Mouse (Mus musculus) limb, embryonic 11.5 days (tissue): ENCODE data around the gene Ppp4r4. TPM values are rescaled to one million over a fixed set of nuclear protein-coding genes. Genes with fewer than 3 reads are reported as not detected.
A peak's percentile ranks its signal among the peaks of the same experiment; 100 is the strongest.
"Not testable (repeated sequence)": the region's sequence is repeated elsewhere in the genome, so short reads cannot be mapped to it uniquely, and the experiment has no call there.

ENCODE experiments used
- ATAC-seq: fragments of 200-750 bp; cut with Nextera tagmentation; 2 replicates; pipeline ENCODE4 v1.8.0; 2017; ENCODE audit warnings: low read depth; ENCODE audit not compliant: insufficient number of reproducible peaks, low FRiP score, low TSS enrichment
- DNase-seq: peaks from one replicate; pipeline ENCODE4 v3.0.0-alpha.2; 2015; ENCODE audit warnings: low spot score
- H3K27ac ChIP-seq: fragments of 300-500 bp; sonication (generic); replicated peaks from 2 replicates; pipeline ENCODE4 v1.5.1; 2014; ENCODE audit warnings: low read depth, mild to moderate bottlenecking, low read length
- H3K27me3 ChIP-seq: fragments of 300-500 bp; sonication (generic); 2 replicates; pipeline ENCODE4 v1.6.1; 2014; ENCODE audit warnings: mild to moderate bottlenecking, low read length, mixed read lengths; ENCODE audit not compliant: control insufficient read depth, insufficient read depth
- H3K36me3 ChIP-seq: fragments of 300-500 bp; sonication (generic); 2 replicates; pipeline ENCODE4 v1.6.1; 2014; ENCODE audit warnings: mild to moderate bottlenecking, low read length, moderate library complexity, mixed read lengths; ENCODE audit not compliant: control insufficient read depth, insufficient read depth
- H3K4me1 ChIP-seq: fragments of 300-500 bp; sonication (generic); 2 replicates; pipeline ENCODE4 v1.6.1; 2014; ENCODE audit warnings: low read length, mixed read lengths; ENCODE audit not compliant: control insufficient read depth, insufficient read depth
- H3K4me2 ChIP-seq: fragments of 300-500 bp; sonication (generic); 2 replicates; pipeline ENCODE4 v1.6.1; 2014; ENCODE audit warnings: low read depth, mild to moderate bottlenecking, moderate library complexity; ENCODE audit not compliant: severe bottlenecking
- H3K4me3 ChIP-seq: fragments of 300-500 bp; sonication (generic); 2 replicates; pipeline ENCODE4 v1.5.1; 2014; ENCODE audit warnings: low read depth, low read length
- H3K9ac ChIP-seq: fragments of 300-500 bp; sonication (generic); 2 replicates; pipeline ENCODE4 v1.6.1; 2014; ENCODE audit warnings: mild to moderate bottlenecking, low read length
- H3K9me3 ChIP-seq: fragments of 300-500 bp; sonication (generic); 2 replicates; pipeline ENCODE4 v1.6.1; 2016; ENCODE audit warnings: low read length; ENCODE audit not compliant: control insufficient read depth
- WGBS: fragments of 180-500 bp; shearing (Covaris S2); extraction: QIAGEN DNeasy Blood & Tissue Kit; methylation state at CpG from one replicate; pipeline ENCODE4 v1.1.7; 2014; 5-methylcytosine and 5-hydroxymethylcytosine counted together
- polyA plus RNA-seq: library from polyadenylated mRNA; unstranded; fragments of >200 nt; fragmentation: Nextera tagmentation; extraction: Ambion mirVana; gene quantifications from 2 replicates; pipeline ENCODE4 v1.2.1, GENCODE M21; 2014

The Ppp4r4 gene
- 2.1 and 2.2 TPM in 2 replicates for polyA plus RNA-seq

DNA sequence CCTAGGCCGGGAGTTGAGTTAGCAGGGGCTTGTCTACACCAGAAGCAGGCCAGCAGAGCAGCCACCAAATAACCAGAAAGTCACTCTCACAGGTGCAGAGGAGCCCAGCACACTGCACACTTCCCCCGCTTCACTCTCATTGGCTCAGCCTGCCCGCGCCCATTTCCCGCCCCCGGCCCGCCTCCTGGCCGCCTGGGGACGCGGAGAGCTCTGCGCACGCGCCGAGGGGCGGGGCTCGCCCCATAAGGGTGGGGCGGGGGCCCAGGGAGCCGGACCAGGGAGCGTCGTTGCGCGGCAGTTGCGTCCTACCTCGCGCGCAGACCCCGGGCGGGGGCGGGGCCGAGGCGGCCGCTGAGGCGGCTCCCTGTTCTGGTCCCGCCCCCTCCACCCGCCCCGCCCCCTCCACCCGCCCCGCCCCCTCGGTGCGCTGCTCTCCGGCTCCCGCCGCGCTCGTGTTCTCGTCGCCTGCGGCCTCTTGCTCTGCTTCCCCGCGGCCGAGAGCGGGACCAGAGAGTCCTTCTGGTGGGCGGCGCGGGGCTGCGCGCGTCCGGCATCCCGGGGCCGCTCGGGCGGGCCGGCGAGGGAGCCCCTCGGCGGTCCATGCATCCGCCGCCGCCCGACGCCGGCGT lies at the start of gene Ppp4r4:
Gene Ppp4r4, plus strand, starts transcription at position 264 of the 629 bp plus-strand sequence.
- Histone ChIP-seq H3K9me3 (no peaks in the 10 kb centered on the region), H3K4me2 (peak within 1 kb of the TSS; percentile 88), H3K4me1 (peaks cover 5% of the 10 kb centered on the region; the same call in 1 of the 2 replicates), H3K27me3 (no peaks in the 10 kb centered on the region; the same call in 1 of the 2 replicates), H3K9ac (peak within 1 kb of the TSS; percentile 70), H3K27ac (no peak within 1 kb of the TSS), H3K36me3 (no peaks in the 10 kb centered on the region), H3K4me3 (peak within 1 kb of the TSS; percentile 54)
- ATAC-seq (peak; percentile 98), DNase-seq (peak; percentile 94)
- WGBS, result under 1% methylated on average over 49 of the region's 74 CpGs

DNA sequence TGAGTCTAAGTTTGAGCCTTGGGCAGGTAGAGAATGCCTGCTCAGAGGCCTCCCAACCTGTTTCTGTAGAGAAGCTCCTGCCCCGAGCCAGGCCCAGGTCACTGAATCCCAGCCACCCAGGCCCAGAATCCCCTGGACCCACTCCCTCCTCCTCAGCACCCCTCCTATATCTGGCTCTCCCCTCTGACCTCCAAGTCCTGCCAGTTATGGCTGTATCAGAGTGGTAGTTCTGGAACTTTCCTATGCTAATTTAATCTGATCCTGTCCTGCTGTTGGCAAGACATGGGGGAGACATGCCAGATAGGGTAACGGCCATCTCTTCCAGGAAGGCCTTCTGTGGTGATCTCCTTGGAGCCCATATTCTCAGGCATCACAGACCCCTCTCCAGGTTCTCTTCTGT lies 49.3 kb upstream of the Ppp4r4 start:
- H3K36me3 ChIP-seq, result no peaks in the 10 kb centered on the region
- H3K9ac ChIP-seq, result no peak overlapping the region
- H3K4me3 ChIP-seq, result no peak overlapping the region
- DNase-seq, result no peak
- no peak overlapping the region for H3K27ac ChIP-seq
- H3K27me3 ChIP-seq, result no peaks in the 10 kb centered on the region
- 81% methylated on average over 2 of the region's 2 CpGs for WGBS
- no peak overlapping the region for H3K4me2 ChIP-seq
- no peaks in the 10 kb centered on the region for H3K4me1 ChIP-seq
- no peaks in the 10 kb centered on the region for H3K9me3 ChIP-seq
- ATAC-seq, result no peak

DNA sequence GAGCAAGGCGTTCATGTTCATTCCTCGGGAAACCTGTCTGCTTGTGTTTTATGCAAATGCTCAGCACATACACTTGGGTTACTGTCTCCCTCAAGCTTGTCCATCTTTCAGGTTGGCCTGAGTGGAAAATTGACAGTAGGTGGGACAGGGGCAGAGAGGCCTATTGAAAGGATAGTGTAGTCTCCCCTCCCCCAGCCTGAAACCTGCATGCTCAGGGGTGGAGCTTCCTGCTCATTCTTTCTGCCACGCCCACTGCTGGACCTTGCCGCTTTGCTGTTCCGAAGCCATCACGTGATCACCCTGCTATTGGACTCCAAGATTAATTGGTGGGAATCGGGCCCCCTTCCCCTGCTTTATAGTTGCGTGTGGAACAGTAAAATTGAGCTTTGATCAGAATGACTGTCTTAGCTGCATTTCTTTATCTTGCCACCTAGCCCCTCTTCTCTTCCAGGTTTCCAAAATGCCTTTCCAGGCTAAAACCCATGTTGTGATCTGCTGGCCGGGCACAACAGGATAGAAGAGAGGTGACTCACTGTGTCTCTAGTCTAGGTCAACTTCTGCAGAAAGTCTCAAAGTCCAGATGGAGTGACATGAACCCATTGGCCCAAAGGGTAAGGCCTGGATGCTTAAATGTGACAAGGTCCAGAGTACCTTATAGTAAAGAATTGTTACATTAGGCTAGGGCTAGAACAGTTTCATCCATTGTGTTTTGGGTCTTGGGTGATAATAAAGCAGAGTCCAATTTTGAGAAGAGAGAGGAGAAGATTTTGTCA lies 47.7 kb upstream of the Ppp4r4 start:
- not testable (repeated sequence) for H3K27ac ChIP-seq, H3K4me2 ChIP-seq, H3K4me3 ChIP-seq, H3K4me1 ChIP-seq, H3K36me3 ChIP-seq, H3K9me3 ChIP-seq, DNase-seq, H3K9ac ChIP-seq, H3K27me3 ChIP-seq, ATAC-seq
- 60% methylated on average over 9 of the region's 9 CpGs for WGBS

DNA sequence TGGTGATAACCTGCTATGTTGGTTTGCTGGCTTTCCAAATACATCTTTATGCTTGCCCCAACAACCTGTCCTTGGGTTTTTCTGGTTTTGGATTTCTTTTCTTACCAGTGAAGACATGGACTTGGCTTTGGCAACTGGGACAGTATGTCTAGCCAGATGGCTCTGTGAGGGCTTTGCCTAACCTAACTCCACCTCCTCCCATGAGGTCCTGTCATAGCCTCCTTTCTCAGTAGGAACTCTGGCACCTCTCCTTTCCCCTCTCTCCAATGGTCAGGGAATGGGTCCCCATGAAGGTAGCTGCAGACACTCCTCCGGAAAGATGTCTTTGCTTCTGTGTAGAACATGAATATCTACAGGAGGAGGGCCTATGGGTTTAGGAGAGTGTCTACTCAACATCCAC lies 45.4 kb upstream of the Ppp4r4 start:
- ATAC-seq (no peak), DNase-seq (no peak)
- no peak overlapping the region for H3K4me2 ChIP-seq
- H3K27ac ChIP-seq, result no peak overlapping the region
- H3K27me3 ChIP-seq, result no peaks in the 10 kb centered on the region
- H3K36me3 ChIP-seq, result no peaks in the 10 kb centered on the region
- no peaks in the 10 kb centered on the region for H3K4me1 ChIP-seq
- WGBS, result 78% methylated on average over 1 of the region's 1 CpGs
- H3K9me3 ChIP-seq, result no peaks in the 10 kb centered on the region
- H3K4me3 ChIP-seq, result no peak overlapping the region
- H3K9ac ChIP-seq, result no peak overlapping the region

DNA sequence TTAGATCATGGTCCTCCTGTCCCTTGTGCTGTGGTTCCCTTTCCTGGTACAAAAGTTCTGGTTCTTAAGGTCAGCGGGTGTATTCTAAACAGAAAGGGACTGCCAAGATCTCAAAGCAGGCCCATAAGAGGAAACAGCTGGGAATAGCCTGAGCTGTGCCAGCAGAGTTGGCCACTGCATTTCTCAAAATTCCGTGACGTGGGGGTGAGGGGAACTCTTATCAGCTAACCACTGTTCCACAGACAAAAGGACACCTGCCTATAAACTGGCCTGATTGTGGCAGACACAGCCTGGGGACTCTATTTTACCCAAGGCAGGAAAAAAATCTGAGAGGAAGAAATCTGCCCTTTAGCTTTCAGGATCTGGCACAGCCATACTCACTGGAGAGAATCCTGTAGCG lies 44.8 kb upstream of the Ppp4r4 start:
- Histone ChIP-seq H3K9me3 (no peaks in the 10 kb centered on the region), H3K4me1 (no peaks in the 10 kb centered on the region), H3K27ac (no peak overlapping the region), H3K36me3 (no peaks in the 10 kb centered on the region), H3K27me3 (no peaks in the 10 kb centered on the region), H3K4me2 (no peak overlapping the region), H3K9ac (no peak overlapping the region), H3K4me3 (no peak overlapping the region)
- no peak for ATAC-seq
- no peak for DNase-seq
- WGBS, result 76% methylated on average over 4 of the region's 4 CpGs

DNA sequence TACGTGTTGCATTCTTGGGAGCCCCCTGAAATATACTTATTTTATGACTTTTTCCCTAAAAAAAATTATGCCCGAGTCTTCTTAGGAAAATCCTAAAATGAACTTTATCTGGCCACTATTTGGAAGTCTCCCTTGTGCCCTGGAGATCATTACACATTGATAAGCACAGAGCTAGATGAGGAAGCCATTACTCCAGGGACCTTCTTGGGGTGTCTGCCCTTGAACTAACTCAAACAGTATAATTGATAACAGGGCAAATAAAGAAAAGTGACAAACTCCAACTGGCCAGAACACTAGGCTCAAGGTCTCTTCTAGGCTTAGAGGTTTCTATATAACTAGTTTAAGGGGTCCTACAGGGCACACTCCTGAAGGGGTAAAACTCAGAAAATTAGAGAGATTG lies 44.3 kb upstream of the Ppp4r4 start:
- H3K4me2 ChIP-seq, result no peak overlapping the region
- no peak for DNase-seq
- no peaks in the 10 kb centered on the region for H3K4me1 ChIP-seq
- no peaks in the 10 kb centered on the region for H3K9me3 ChIP-seq
- no peaks in the 10 kb centered on the region for H3K36me3 ChIP-seq
- no peak overlapping the region for H3K4me3 ChIP-seq
- no peaks in the 10 kb centered on the region for H3K27me3 ChIP-seq
- no peak for ATAC-seq
- WGBS, result 82% methylated on average over 2 of the region's 2 CpGs
- H3K9ac ChIP-seq, result no peak overlapping the region
- no peak overlapping the region for H3K27ac ChIP-seq

DNA sequence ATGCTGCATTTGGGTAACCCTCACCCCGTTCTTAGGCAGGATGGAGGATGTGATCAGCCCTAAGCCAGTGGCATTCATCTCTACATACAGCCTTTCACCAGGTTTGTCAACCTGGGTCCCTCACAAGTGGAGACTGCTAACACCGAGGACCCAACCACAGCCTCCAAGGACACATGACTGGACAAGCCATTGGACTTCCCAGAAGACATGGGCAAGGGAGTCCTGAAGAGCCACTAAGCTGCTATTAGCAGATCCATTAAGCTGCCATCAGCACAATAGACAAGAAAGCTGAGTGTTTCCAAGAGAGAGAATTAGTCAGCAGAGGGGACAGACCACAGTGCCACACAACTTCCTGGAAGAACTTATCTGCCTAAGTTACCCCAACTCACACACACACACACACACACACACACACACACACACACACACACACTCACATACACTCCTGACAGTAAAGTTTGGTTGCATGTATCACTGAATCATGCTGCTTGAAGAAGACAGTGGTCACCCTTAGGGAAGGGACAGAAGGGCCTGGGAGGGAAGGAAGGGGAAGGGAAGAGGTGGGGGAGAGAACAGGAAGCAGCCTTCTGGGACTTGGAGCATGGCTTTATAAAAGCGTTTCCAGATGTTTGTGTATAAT lies 40.9 kb upstream of the Ppp4r4 start:
- no peaks in the 10 kb centered on the region for H3K4me1 ChIP-seq
- ATAC-seq (no peak), DNase-seq (no peak)
- H3K4me3 ChIP-seq, result no peak overlapping the region
- 78% methylated on average over 3 of the region's 3 CpGs for WGBS
- H3K27me3 ChIP-seq, result no peaks in the 10 kb centered on the region
- no peak overlapping the region for H3K4me2 ChIP-seq
- no peaks in the 10 kb centered on the region for H3K36me3 ChIP-seq
- H3K27ac ChIP-seq, result no peak overlapping the region
- no peak overlapping the region for H3K9ac ChIP-seq
- H3K9me3 ChIP-seq, result no peaks in the 10 kb centered on the region

DNA sequence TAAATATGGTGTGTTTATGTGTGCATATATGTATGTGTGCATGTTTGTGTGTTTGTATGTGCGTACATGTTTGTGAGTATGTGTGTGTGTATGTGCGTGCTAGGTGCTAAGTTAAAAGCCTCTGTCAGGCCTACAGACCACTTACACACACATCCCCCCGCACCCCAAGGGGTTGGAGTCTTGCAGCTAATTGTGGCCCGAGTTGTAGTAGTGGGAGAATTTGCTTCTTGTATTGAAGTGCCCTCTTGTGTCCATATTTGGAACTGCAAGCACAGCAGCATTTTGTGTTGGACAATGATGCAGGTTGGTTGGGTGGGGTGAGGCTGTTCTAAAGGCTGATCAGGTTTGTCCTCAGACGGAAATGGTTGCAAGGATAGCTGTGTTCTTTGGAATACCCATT lies 39.3 kb upstream of the Ppp4r4 start:
- DNase-seq (peak; percentile 82), ATAC-seq (no peak)
- no peaks in the 10 kb centered on the region for H3K36me3 ChIP-seq
- H3K4me3 ChIP-seq, result no peak overlapping the region
- H3K27ac ChIP-seq, result no peak overlapping the region
- no peaks in the 10 kb centered on the region for H3K4me1 ChIP-seq
- no peak overlapping the region for H3K4me2 ChIP-seq
- no peak overlapping the region for H3K9ac ChIP-seq
- no peaks in the 10 kb centered on the region for H3K27me3 ChIP-seq
- 33% methylated on average over 5 of the region's 5 CpGs for WGBS
- H3K9me3 ChIP-seq, result no peaks in the 10 kb centered on the region
